13 mouse cellular contexts compared by ENCODE assay signal in genomic region chr12:110154963-110155325, GRCm38 (mm10).
DNase-seq lines count a peak whose midpoint lies in the region; ATAC-seq and TF ChIP-seq lines count a peak whose summit lies in the region.
"Had no signal": no experiment of that assay in that cellular context is flagged by ENCODE, and none has a peak within 500 bp of the region (broad histone marks: within the 10 kb centered on the region; RNA-seq: fewer than 3 reads in every experiment).

No protein-coding gene starts in this region.

- no peak overlapping the region for H3K4me2 ChIP-seq in hindbrain, embryonic 16.5 days (ENCODE audit: low read length)
- H3K4me2 ChIP-seq in hindbrain, postnatal 0 days (ENCODE audit: low read depth, low read length), result no peak overlapping the region
- H3K4me2 ChIP-seq: forebrain, embryonic 13.5 days; heart, embryonic 11.5 days; midbrain, embryonic 15.5 days had no signal

- no peak for DNase-seq in hindbrain, postnatal 0 days (ENCODE audit: low spot score)
- peak; percentile 7 for DNase-seq in ovary, postnatal 36 days (ENCODE audit: low spot score)
- no peak for DNase-seq in ovary, adult 18-20 months (ENCODE audit: low spot score)
- DNase-seq in embryonic facial prominence, embryonic 10.5 days (ENCODE audit: low spot score), result no peak
- DNase-seq in right cerebral cortex, adult 2 months (ENCODE audit: low spot score in 2 of 2), result no peak
- no peak for DNase-seq in frontal cortex, postnatal 25 days (ENCODE audit: low spot score in 2 of 2)
- DNase-seq: cerebellum, adult 18-20 months; heart, postnatal 36 days had no signal

- H3K4me1 ChIP-seq in hindbrain, embryonic 16.5 days (ENCODE audit: control insufficient read depth, insufficient read depth, low read depth, low read length), result no peaks in the 10 kb centered on the region
- H3K4me1 ChIP-seq in hindbrain, postnatal 0 days (ENCODE audit: insufficient read depth, low read length), result no peaks in the 10 kb centered on the region
- peaks cover 43% of the 10 kb centered on the region for H3K4me1 ChIP-seq in embryonic facial prominence, embryonic 10.5 days
- H3K4me1 ChIP-seq: midbrain, embryonic 15.5 days had no signal

- H3K27me3 ChIP-seq in hindbrain, embryonic 16.5 days (replicated peaks; ENCODE audit: control insufficient read depth, insufficient read depth, low read length), result no peaks in the 10 kb centered on the region
- no peaks in the 10 kb centered on the region for H3K27me3 ChIP-seq in hindbrain, postnatal 0 days (ENCODE audit: insufficient read depth, low read length)
- no peaks in the 10 kb centered on the region for H3K27me3 ChIP-seq in embryonic facial prominence, embryonic 10.5 days (replicated peaks; ENCODE audit: low read depth, poor library complexity, severe bottlenecking)
- H3K27me3 ChIP-seq: forebrain, embryonic 13.5 days; midbrain, embryonic 15.5 days had no signal

- H3K9me3 ChIP-seq in hindbrain, embryonic 16.5 days (ENCODE audit: control insufficient read depth, low read length), result no peaks in the 10 kb centered on the region
- no peaks in the 10 kb centered on the region; the same call in 1 of the 2 replicates for H3K9me3 ChIP-seq in hindbrain, postnatal 0 days (ENCODE audit: low read length)
- H3K9me3 ChIP-seq in embryonic facial prominence, embryonic 10.5 days, result no peaks in the 10 kb centered on the region
- H3K9me3 ChIP-seq: midbrain, embryonic 15.5 days had no signal

- no peak for TF ChIP-seq CTCF in hindbrain, postnatal 0 days (IDR thresholded peaks at IDR 0.05; ENCODE audit: low read depth)

- H3K36me3 ChIP-seq in hindbrain, embryonic 16.5 days (ENCODE audit: control insufficient read depth, insufficient read depth, low read length), result no peaks in the 10 kb centered on the region
- no peaks in the 10 kb centered on the region for H3K36me3 ChIP-seq in hindbrain, postnatal 0 days (ENCODE audit: insufficient read depth, low read length)
- no peaks in the 10 kb centered on the region for H3K36me3 ChIP-seq in embryonic facial prominence, embryonic 10.5 days (replicated peaks)
- H3K36me3 ChIP-seq: G1E; midbrain, embryonic 15.5 days had no signal

- H3K4me3 ChIP-seq in hindbrain, embryonic 16.5 days (ENCODE audit: low read length), result no peak overlapping the region
- no peak overlapping the region for H3K4me3 ChIP-seq in hindbrain, postnatal 0 days (ENCODE audit: low read length)
- H3K4me3 ChIP-seq in embryonic facial prominence, embryonic 10.5 days, result no peak overlapping the region
- H3K4me3 ChIP-seq: forebrain, embryonic 13.5 days; midbrain, embryonic 15.5 days had no signal

- no peak overlapping the region for H3K27ac ChIP-seq in hindbrain, embryonic 16.5 days (ENCODE audit: low read depth, low read length)
- H3K27ac ChIP-seq in hindbrain, postnatal 0 days, result no peak overlapping the region
- peak overlapping the region; percentile 41; the same call in 1 of the 2 replicates for H3K27ac ChIP-seq in embryonic facial prominence, embryonic 10.5 days (replicated peaks)
- H3K27ac ChIP-seq: forebrain, embryonic 13.5 days; midbrain, embryonic 15.5 days had no signal

- H3K9ac ChIP-seq in hindbrain, embryonic 16.5 days (ENCODE audit: low read depth, low read length), result peak overlapping the region; percentile 22; the same call in 1 of the 2 replicates
- H3K9ac ChIP-seq in hindbrain, postnatal 0 days (replicated peaks; ENCODE audit: low read length), result no peak overlapping the region
- H3K9ac ChIP-seq: forebrain, embryonic 13.5 days; midbrain, embryonic 15.5 days had no signal

- WGBS in hindbrain, embryonic 16.5 days, result 82% methylated on average over 4 of the region's 4 CpGs
- WGBS in hindbrain, postnatal 0 days, result 75% methylated on average over 4 of the region's 4 CpGs
- 74% methylated on average over 4 of the region's 4 CpGs for WGBS in embryonic facial prominence, embryonic 10.5 days

- ATAC-seq in hindbrain, embryonic 16.5 days, result no peak
- no peak for ATAC-seq in hindbrain, postnatal 0 days
- ATAC-seq: forebrain, embryonic 13.5 days; midbrain, embryonic 15.5 days had no signal
